Mouse (Mus musculus) megakaryocyte-erythroid progenitor cell, adult 5-6 weeks (primary cell): ENCODE data around the gene Cep85l. TPM values are rescaled to one million over a fixed set of nuclear protein-coding genes. Genes with fewer than 3 reads are reported as not detected.

ENCODE experiments used
- ATAC-seq: replicated peaks from 2 replicates; pipeline ENCODE4 v1.8.0; 2016; ENCODE audit warnings: mild to moderate bottlenecking, inconsistent platforms; ENCODE audit not compliant: severe bottlenecking, poor library complexity, low FRiP score, low TSS enrichment
- total RNA-seq, 2 experiments: library from RNA; stranded (forward) in 1 of 2; stranded (reverse) in 1 of 2; fragments of 200-1000, 215-1000 nt in 1 of 2; fragments of >200 nt in 1 of 2; fragmentation: Nextera tagmentation in 1 of 2; gene quantifications; 2 replicates each; pipeline ENCODE4 v1.2.3; 2014 to 2017

Gene Cep85l
- total RNA-seq, 2 experiments from 2014 or later, result 9.7 to 18.7 TPM

GRCm38 (mm10) chr10:53398540-53398902, 18.8 kb upstream of the Cep85l start:
- peak; percentile 58 for ATAC-seq

GRCm38 (mm10) chr10:53397846-53398539, 18.2 kb upstream of the Cep85l start:
- peak; percentile 20; the same call in 1 of the 2 replicates for ATAC-seq

GRCm38 (mm10) chr10:53394923-53395629, 15.3 kb upstream of the Cep85l start:
- no peak for ATAC-seq

GRCm38 (mm10) chr10:53388227-53388920, 8.6 kb upstream of the Cep85l start:
- no peak for ATAC-seq

GRCm38 (mm10) chr10:53385438-53385837, 5.7 kb upstream of the Cep85l start:
- peak; percentile 58 for ATAC-seq

GRCm38 (mm10) chr10:53384896-53385295, 5.1 kb upstream of the Cep85l start:
- no peak; the same call in 1 of the 2 replicates for ATAC-seq

GRCm38 (mm10) chr10:53382696-53383365, 3.1 kb upstream of the Cep85l start:
- ATAC-seq, result no peak

GRCm38 (mm10) chr10:53378981-53379708, 602 bp downstream of the Cep85l start:
- ATAC-seq, result peak; percentile 46

- no peak for ATAC-seq
Observed at GRCm38 (mm10) chr10:53378296-53378695, 1.5 kb downstream of the Cep85l start.

- ATAC-seq, result no peak
Observed at GRCm38 (mm10) chr10:53377096-53377495, 2.7 kb downstream of the Cep85l start.

- no peak for ATAC-seq
Observed at GRCm38 (mm10) chr10:53373885-53374578, 5.7 kb downstream of the Cep85l start.

GRCm38 (mm10) chr10:53367265-53367664, 12.5 kb downstream of the Cep85l start:
- ATAC-seq, result no peak

- ATAC-seq, result no peak
Observed at GRCm38 (mm10) chr10:53364311-53364710, 15.4 kb downstream of the Cep85l start.

- ATAC-seq, result no peak
Observed at GRCm38 (mm10) chr10:53359016-53359415, 20.7 kb downstream of the Cep85l start.

- no peak for ATAC-seq
Observed at GRCm38 (mm10) chr10:53353665-53354064, 26.1 kb downstream of the Cep85l start.

- peak; percentile 57 for ATAC-seq
Observed at GRCm38 (mm10) chr10:53349254-53349653, 30.5 kb downstream of the Cep85l start.

GRCm38 (mm10) chr10:53347787-53348755, 31.7 kb downstream of the Cep85l start:
- ATAC-seq, result peak; percentile 93

GRCm38 (mm10) chr10:53346916-53347315, 32.8 kb downstream of the Cep85l start:
- no peak for ATAC-seq
